Mouse (Mus musculus): ENCODE measurements around the gene Cphx1. TPM values are rescaled to one million over a fixed set of nuclear protein-coding genes. Genes with fewer than 3 reads are reported as not detected.

Cphx1 gene
- 0.05 and 0.06 TPM in 2 replicates for polyA plus RNA-seq (2012; rRNA removed)

GRCm38 (mm10) chr14:25938004-25938403 is at the start of gene Cphx1:
Cphx1 (plus strand) TSS chr14:25938304.

GRCm38 (mm10) chr14:25903000-25903399 is 35.1 kb upstream of the Cphx1 start, which contains the start of gene Plac9a:
Plac9a (minus strand) TSS chr14:25903100.

GRCm38 (mm10) chr14:25927562-25927881 is 10.6 kb upstream of the Cphx1 start, which contains the start of gene Tmem254a:
Tmem254a (minus strand) TSS chr14:25927672.

DNA sequence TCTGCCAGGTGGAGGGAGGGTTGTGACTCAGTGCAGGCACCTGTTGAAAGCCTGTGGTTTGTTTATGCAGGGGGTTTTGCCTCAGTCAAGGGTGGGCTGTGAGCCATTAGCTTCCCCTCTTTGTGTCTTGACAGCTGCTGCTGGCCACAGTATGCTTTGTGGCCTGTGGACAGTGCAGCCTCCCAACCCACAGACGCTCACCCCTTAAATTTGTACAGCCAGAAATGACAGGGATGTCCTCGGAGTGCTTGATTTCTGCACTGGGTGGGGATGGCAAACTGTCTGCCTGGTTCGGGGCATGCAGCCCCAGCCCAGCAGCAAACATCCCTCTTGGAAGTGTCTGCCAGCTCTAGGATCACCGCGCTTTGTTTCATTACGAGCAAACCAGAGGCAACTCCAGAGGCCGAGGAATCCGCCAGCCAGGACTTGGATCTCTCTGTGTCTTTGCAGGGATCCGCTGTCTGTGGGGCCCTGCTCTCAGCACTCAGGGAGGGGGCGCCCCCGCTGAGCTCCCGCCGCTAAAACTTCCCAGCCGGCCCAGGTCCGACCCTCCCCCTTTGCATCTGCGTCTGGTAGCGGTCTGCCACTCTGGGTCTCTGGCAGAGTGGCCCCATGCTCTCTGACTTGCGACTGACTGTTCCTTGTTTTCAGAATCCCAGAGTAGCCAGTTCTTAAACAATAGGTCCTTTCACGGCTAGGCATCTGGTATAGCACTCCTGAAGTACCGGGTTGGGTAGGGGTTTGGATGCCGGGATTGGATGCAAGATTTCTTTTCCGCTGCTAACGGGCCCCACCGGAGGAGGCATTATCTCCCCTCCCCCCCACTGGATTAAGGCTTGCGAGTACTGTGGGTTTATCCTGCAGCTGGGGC is 40.5 kb downstream of the Cphx1 start, which contains the start of gene Duxbl1:
TSS of gene Duxbl1 (plus strand) at position 207 of the 871 bp plus-strand sequence.

Other genes with a start within 250 kb of the Cphx1 start
- 51.4 and 56.7 TPM in 2 replicates for gene Ppif, start 244.2 kb upstream of the Cphx1 start, polyA plus RNA-seq (2012; rRNA removed)
- gene Zcchc24, start 169.3 kb upstream of the Cphx1 start, polyA plus RNA-seq (2012; rRNA removed): 14.5 and 21.0 TPM in 2 replicates
- gene Anxa11, start 96.1 kb upstream of the Cphx1 start, polyA plus RNA-seq (2012; rRNA removed): 3.2 and 6.7 TPM in 2 replicates
- gene Plac9a, start 35.2 kb upstream of the Cphx1 start, polyA plus RNA-seq (2012; rRNA removed): not detected in 2 replicates
- gene Tmem254a, start 10.6 kb upstream of the Cphx1 start, polyA plus RNA-seq (2012; rRNA removed): 2.1 and 2.6 TPM in 2 replicates
- 8.9 and 10.5 TPM in 2 replicates for gene Duxbl1, start 40.3 kb downstream of the Cphx1 start, polyA plus RNA-seq (2012; rRNA removed)
- gene Gm9780, start 104.4 kb downstream of the Cphx1 start, polyA plus RNA-seq (2012; rRNA removed): 5.6 and 10.3 TPM in 2 replicates
- not detected in 2 replicates for gene Tmem254c, start 129.1 kb downstream of the Cphx1 start, polyA plus RNA-seq (2012; rRNA removed)
- not detected in 2 replicates for gene Cphx2, start 143.2 kb downstream of the Cphx1 start, polyA plus RNA-seq (2012; rRNA removed)
- gene Cphx3, start 144.0 kb downstream of the Cphx1 start, polyA plus RNA-seq (2012; rRNA removed): not detected in 2 replicates
- not detected in 2 replicates for gene Duxbl2, start 180.0 kb downstream of the Cphx1 start, polyA plus RNA-seq (2012; rRNA removed)
- gene Plac9b, start 244.2 kb downstream of the Cphx1 start, polyA plus RNA-seq (2012; rRNA removed): 4.6 and 9.1 TPM in 2 replicates

Measured in central nervous system, embryonic 14 days (tissue).